Mouse (Mus musculus): ENCODE data around the gene Bckdha. TPM values are rescaled to one million over a fixed set of nuclear protein-coding genes. Genes with fewer than 3 reads are reported as not detected.

Bckdha gene
- total and polyA plus RNA-seq, 2 experiments from 2014 or later, result 55.9 to 57.1 TPM

GRCm38 (mm10) chr7:25627431-25628322 is 31.1 kb downstream of the Bckdha start:
- Histone ChIP-seq H3K27ac (ENCODE audit: low read depth, low read length) (no peak overlapping the region), H3K36me3 (ENCODE audit: insufficient read depth) (peaks cover 47% of the 10 kb centered on the region), H3K4me1 (ENCODE audit: insufficient read depth) (no peaks in the 10 kb centered on the region; the same call in 1 of the 2 replicates), H3K4me2 (ENCODE audit: low read depth) (peak overlapping the region; percentile 37), H3K9ac (peak overlapping the region; percentile 28; the same call in 1 of the 2 replicates), H3K4me3 (ENCODE audit: low read depth, low read length) (peak overlapping the region; percentile 11; the same call in 1 of the 2 replicates), H3K27me3 (ENCODE audit: insufficient read depth, low read length) (no peaks in the 10 kb centered on the region; the same call in 1 of the 2 replicates), H3K9me3 (ENCODE audit: low read length) (no peaks in the 10 kb centered on the region)
- WGBS, result 21% methylated on average over 38 of the region's 38 CpGs
- ATAC-seq (peak; percentile 34; the same call in 1 of the 2 replicates), DNase-seq (no peak)
- no peak for TF ChIP-seq CTCF (IDR thresholded peaks at IDR 0.05; ENCODE audit: low read depth)

GRCm38 (mm10) chr7:25626509-25627430 is 32.0 kb downstream of the Bckdha start, which contains the start of gene B3gnt8:
B3gnt8 (plus strand) TSS chr7:25626654.
- WGBS, result 23% methylated on average over 27 of the region's 29 CpGs
- Histone ChIP-seq H3K27me3 (ENCODE audit: insufficient read depth, low read length) (no peaks in the 10 kb centered on the region; the same call in 1 of the 2 replicates), H3K9ac (peak within 1 kb of the TSS; percentile 28; the same call in 1 of the 2 replicates), H3K4me3 (ENCODE audit: low read depth, low read length) (peak within 1 kb of the TSS; percentile 11; the same call in 1 of the 2 replicates), H3K4me2 (ENCODE audit: low read depth) (peak within 1 kb of the TSS; percentile 37), H3K9me3 (ENCODE audit: low read length) (no peaks in the 10 kb centered on the region), H3K27ac (ENCODE audit: low read depth, low read length) (no peak within 1 kb of the TSS), H3K4me1 (ENCODE audit: insufficient read depth) (no peaks in the 10 kb centered on the region; the same call in 1 of the 2 replicates), H3K36me3 (ENCODE audit: insufficient read depth) (peaks cover 48% of the 10 kb centered on the region)
- no peak for TF ChIP-seq CTCF (IDR thresholded peaks at IDR 0.05; ENCODE audit: low read depth)
- DNase-seq, result no peak
- 0 out of 2 replicates have a peak, but pooled peaks have one; percentile 6 for ATAC-seq

GRCm38 (mm10) chr7:25625594-25626250 is 33.1 kb downstream of the Bckdha start:
- no peaks in the 10 kb centered on the region; the same call in 1 of the 2 replicates for H3K4me1 ChIP-seq (ENCODE audit: insufficient read depth)
- TF ChIP-seq CTCF (IDR thresholded peaks at IDR 0.05; ENCODE audit: low read depth), result peak; percentile 53
- ATAC-seq (no peak), DNase-seq (peak; percentile 11)
- no peak overlapping the region for H3K4me3 ChIP-seq (ENCODE audit: low read depth, low read length)
- no peak overlapping the region for H3K27ac ChIP-seq (ENCODE audit: low read depth, low read length)
- peaks cover 43% of the 10 kb centered on the region for H3K36me3 ChIP-seq (ENCODE audit: insufficient read depth)
- H3K9ac ChIP-seq, result no peak overlapping the region
- H3K27me3 ChIP-seq (ENCODE audit: insufficient read depth, low read length), result no peaks in the 10 kb centered on the region; the same call in 1 of the 2 replicates
- no peaks in the 10 kb centered on the region for H3K9me3 ChIP-seq (ENCODE audit: low read length)
- WGBS, result 74% methylated on average over 10 of the region's 10 CpGs
- H3K4me2 ChIP-seq (ENCODE audit: low read depth), result no peak overlapping the region

GRCm38 (mm10) chr7:25624851-25625250 is 33.9 kb downstream of the Bckdha start:
- ATAC-seq (no peak), DNase-seq (no peak)
- no peaks in the 10 kb centered on the region; the same call in 1 of the 2 replicates for H3K27me3 ChIP-seq (ENCODE audit: insufficient read depth, low read length)
- H3K4me3 ChIP-seq (ENCODE audit: low read depth, low read length), result no peak overlapping the region
- H3K36me3 ChIP-seq (ENCODE audit: insufficient read depth), result peaks cover 36% of the 10 kb centered on the region
- H3K4me1 ChIP-seq (ENCODE audit: insufficient read depth), result no peaks in the 10 kb centered on the region; the same call in 1 of the 2 replicates
- no peak overlapping the region for H3K9ac ChIP-seq
- no peak overlapping the region for H3K4me2 ChIP-seq (ENCODE audit: low read depth)
- no peaks in the 10 kb centered on the region for H3K9me3 ChIP-seq (ENCODE audit: low read length)
- no peak overlapping the region for H3K27ac ChIP-seq (ENCODE audit: low read depth, low read length)
- 81% methylated on average over 5 of the region's 5 CpGs for WGBS
- no peak for TF ChIP-seq CTCF (IDR thresholded peaks at IDR 0.05; ENCODE audit: low read depth)

- DNase-seq (no peak), ATAC-seq (no peak)
- H3K9me3 ChIP-seq (ENCODE audit: low read length), result no peaks in the 10 kb centered on the region
- H3K27ac ChIP-seq (ENCODE audit: low read depth, low read length), result no peak overlapping the region
- H3K4me2 ChIP-seq (ENCODE audit: low read depth), result no peak overlapping the region
- no peak overlapping the region for H3K9ac ChIP-seq
- no peaks in the 10 kb centered on the region; the same call in 1 of the 2 replicates for H3K27me3 ChIP-seq (ENCODE audit: insufficient read depth, low read length)
- TF ChIP-seq CTCF (IDR thresholded peaks at IDR 0.05; ENCODE audit: low read depth), result no peak
- WGBS, result 89% methylated on average over 11 of the region's 11 CpGs
- peaks cover 27% of the 10 kb centered on the region for H3K36me3 ChIP-seq (ENCODE audit: insufficient read depth)
- no peak overlapping the region for H3K4me3 ChIP-seq (ENCODE audit: low read depth, low read length)
- no peaks in the 10 kb centered on the region; the same call in 1 of the 2 replicates for H3K4me1 ChIP-seq (ENCODE audit: insufficient read depth)
These were observed 34.9 kb downstream of the Bckdha start for GRCm38 (mm10) chr7:25623857-25624370.

GRCm38 (mm10) chr7:25620751-25621150 is 38.0 kb downstream of the Bckdha start:
- Histone ChIP-seq H3K4me1 (ENCODE audit: insufficient read depth) (no peaks in the 10 kb centered on the region), H3K27me3 (ENCODE audit: insufficient read depth, low read length) (no peaks in the 10 kb centered on the region), H3K9me3 (ENCODE audit: low read length) (no peaks in the 10 kb centered on the region), H3K36me3 (ENCODE audit: insufficient read depth) (peaks cover 27% of the 10 kb centered on the region), H3K4me2 (ENCODE audit: low read depth) (no peak overlapping the region), H3K9ac (no peak overlapping the region), H3K27ac (ENCODE audit: low read depth, low read length) (no peak overlapping the region), H3K4me3 (ENCODE audit: low read depth, low read length) (no peak overlapping the region)
- TF ChIP-seq CTCF (IDR thresholded peaks at IDR 0.05; ENCODE audit: low read depth), result no peak
- 92% methylated on average over 11 of the region's 11 CpGs for WGBS
- DNase-seq, result no peak
- ATAC-seq, result no peak
